10 mouse cellular contexts compared by ENCODE assay signal in genomic region chr1:136527163-136527562, GRCm38 (mm10).
DNase-seq lines count a peak whose midpoint lies in the region; TF ChIP-seq lines count a peak whose summit lies in the region.
"Had no signal": no experiment of that assay in that cellular context is flagged by ENCODE, and none has a peak within 500 bp of the region (broad histone marks: within the 10 kb centered on the region; RNA-seq: fewer than 3 reads in every experiment).

No protein-coding gene starts in this region.

- peaks cover 76% of the 10 kb centered on the region for H3K36me3 ChIP-seq in E14TG2a.4 (ENCODE audit: insufficient read depth, low read length)

- peak; percentile 12 for DNase-seq in left cerebral cortex, adult 11 months (ENCODE audit: low spot score)
- DNase-seq in left cerebral cortex, postnatal 4 days, result no peak
- DNase-seq in brain, embryonic 14.5 days (ENCODE audit: low read depth), result peak; percentile 35
- no peak for DNase-seq in kidney, adult 18-20 months
- DNase-seq in c-Kit-positive CD71-positive TER-119-positive erythroid progenitor cells, embryonic 14.5 days (ENCODE audit: low spot score), result no peak
- no peak for DNase-seq in heart, postnatal 10 days
- DNase-seq: cerebellum, adult 9-10 months; kidney, adult 2 months had no signal

- TF ChIP-seq CTCF in E14TG2a.4 (conservative IDR thresholded peaks at IDR 0.05; ENCODE audit: low read length), result no peak
- TF ChIP-seq CTCF in brain, embryonic 14.5 days (IDR thresholded peaks at IDR 0.05; ENCODE audit: borderline replicate concordance, extremely low read depth, insufficient read depth, insufficient read length), result 0 out of 2 replicates have a peak, but pooled peaks have one; percentile 2
- TF ChIP-seq CTCF in olfactory bulb, adult 2 months (IDR thresholded peaks at IDR 0.05; ENCODE audit: insufficient read depth, low read depth, low read length), result no peak

- no peaks in the 10 kb centered on the region for H3K9me3 ChIP-seq in E14TG2a.4 (ENCODE audit: low read length)

- no peaks in the 10 kb centered on the region for H3K27me3 ChIP-seq in E14TG2a.4 (ENCODE audit: insufficient read depth, low read length)

- 0 out of 2 replicates have a peak overlapping the region, but pooled peaks have one; percentile 35 for H3K4me3 ChIP-seq in E14TG2a.4 (replicated peaks; ENCODE audit: low read length)
- H3K4me3 ChIP-seq in olfactory bulb, adult 2 months (ENCODE audit: insufficient read depth, low read depth, low read length), result no peak overlapping the region

- peak overlapping the region; percentile 29; the same call in 1 of the 2 replicates for H3K27ac ChIP-seq in olfactory bulb, adult 2 months (ENCODE audit: insufficient read depth, low read depth, low read length)

- TF ChIP-seq POLR2A in brain, embryonic 14.5 days (IDR thresholded peaks at IDR 0.05; ENCODE audit: borderline replicate concordance, extremely low read depth, insufficient read depth, insufficient read length, poor library complexity, severe bottlenecking), result no peak
- 0 out of 2 replicates have a peak, but pooled peaks have one; percentile 14 for TF ChIP-seq POLR2A in olfactory bulb, adult 2 months (IDR thresholded peaks at IDR 0.05; ENCODE audit: insufficient read depth, low read depth, low read length)

- intact Hi-C loops in left cerebral cortex, postnatal 4 days (cut with DNase I), result no loop called here
- intact Hi-C loops in heart, postnatal 10 days (cut with DNase I), result no loop called here

- 53% methylated on average over 16 of the region's 16 CpGs for WGBS in olfactory bulb, adult 2 months

- peaks cover 17% of the 10 kb centered on the region for H3K4me1 ChIP-seq in E14TG2a.4 (replicated peaks; ENCODE audit: low read depth, low read length)
- peaks cover 9% of the 10 kb centered on the region for H3K4me1 ChIP-seq in olfactory bulb, adult 2 months (ENCODE audit: control insufficient read depth, insufficient read depth, low read length)

Comparison
In these comparisons a context has a peak if more than half of its experiments do, and no peak if none do; other contexts are left out.
1. DNase-seq: peak in left cerebral cortex, adult 11 months (single experiment) and brain, embryonic 14.5 days (single experiment); none in left cerebral cortex, postnatal 4 days (single experiment), kidney, adult 18-20 months (single experiment), c-Kit-positive CD71-positive TER-119-positive erythroid progenitor cells, embryonic 14.5 days (single experiment) and heart, postnatal 10 days (0 of 2).